Mouse (Mus musculus) megakaryocyte, embryonic 14.5 days (primary cell): ENCODE measurements at regions not wholly inside any gene's neighbourhood (a gene's known extent, or its start where the extent isn't known, plus 50 kb on each side); places are given as distances from the start of the nearest gene placed in this dataset.

Experiments used
- H3K27me3 ChIP-seq: replicated peaks from 2 replicates; pipeline ENCODE3; 2012; ENCODE audit warnings: inconsistent platforms
- H3K36me3 ChIP-seq: replicated peaks from 2 replicates; pipeline ENCODE3; 2012; ENCODE audit warnings: low read length, inconsistent platforms, mixed read lengths
- H3K4me1 ChIP-seq: 2 replicates; pipeline ENCODE4 v1.6.1; 2012; ENCODE audit warnings: inconsistent platforms
- H3K4me3 ChIP-seq: replicated peaks from 2 replicates; pipeline ENCODE3; 2012; ENCODE audit warnings: moderate library complexity, mild to moderate bottlenecking, inconsistent platforms
- H3K9me3 ChIP-seq: 2 replicates; pipeline ENCODE4 v1.6.1; 2012; ENCODE audit warnings: inconsistent platforms
- FLI1 ChIP-seq: IDR thresholded peaks from 2 replicates; pipeline ENCODE4 v1.6.1; 2012; ENCODE audit warnings: low read length, inconsistent platforms, mixed read lengths
- GATA1 ChIP-seq: IDR thresholded peaks from 3 replicates; pipeline ENCODE4 v1.6.1; 2012; ENCODE audit warnings: mixed read lengths, low read length, inconsistent platforms, borderline replicate concordance

GRCm38 (mm10) chr14:58444496-58444895 is 374.1 kb downstream of the Fgf9 start:
- Histone ChIP-seq H3K36me3 (no peaks in the 10 kb centered on the region), H3K9me3 (peaks cover 9% of the 10 kb centered on the region; the same call in 1 of the 2 replicates), H3K4me3 (no peak overlapping the region), H3K27me3 (no peaks in the 10 kb centered on the region), H3K4me1 (no peaks in the 10 kb centered on the region)
- TF ChIP-seq FLI1 (no peak), GATA1 (no peak)

- no peak for TF ChIP-seq FLI1
- no peak for TF ChIP-seq GATA1
- no peaks in the 10 kb centered on the region for H3K4me1 ChIP-seq
- H3K9me3 ChIP-seq: peaks cover 9% of the 10 kb centered on the region; the same call in 1 of the 2 replicates
- no peak overlapping the region for H3K4me3 ChIP-seq
- no peaks in the 10 kb centered on the region for H3K36me3 ChIP-seq
- H3K27me3 ChIP-seq: no peaks in the 10 kb centered on the region
Observed at GRCm38 (mm10) chr14:58442501-58442900, 372.2 kb downstream of the Fgf9 start.

GRCm38 (mm10) chr14:58439963-58440362 is 369.6 kb downstream of the Fgf9 start:
- H3K27me3 ChIP-seq: no peaks in the 10 kb centered on the region
- H3K9me3 ChIP-seq: peaks cover 18% of the 10 kb centered on the region; the same call in 1 of the 2 replicates
- H3K36me3 ChIP-seq: no peaks in the 10 kb centered on the region
- TF ChIP-seq FLI1 (no peak), GATA1 (no peak)
- no peaks in the 10 kb centered on the region for H3K4me1 ChIP-seq
- H3K4me3 ChIP-seq: no peak overlapping the region

- no peak overlapping the region for H3K4me3 ChIP-seq
- peaks cover 16% of the 10 kb centered on the region; the same call in 1 of the 2 replicates for H3K9me3 ChIP-seq
- H3K36me3 ChIP-seq: no peaks in the 10 kb centered on the region
- no peaks in the 10 kb centered on the region for H3K27me3 ChIP-seq
- H3K4me1 ChIP-seq: no peaks in the 10 kb centered on the region
- no peak for TF ChIP-seq FLI1
- no peak for TF ChIP-seq GATA1
Observed at GRCm38 (mm10) chr14:58436096-58436495, 365.7 kb downstream of the Fgf9 start.

GRCm38 (mm10) chr14:58426472-58426871 is 356.1 kb downstream of the Fgf9 start:
- no peak overlapping the region for H3K4me3 ChIP-seq
- no peaks in the 10 kb centered on the region for H3K36me3 ChIP-seq
- TF ChIP-seq GATA1 (no peak), FLI1 (no peak)
- H3K4me1 ChIP-seq: no peaks in the 10 kb centered on the region
- peaks cover 12% of the 10 kb centered on the region for H3K9me3 ChIP-seq
- H3K27me3 ChIP-seq: no peaks in the 10 kb centered on the region

- Histone ChIP-seq H3K9me3 (peaks cover 12% of the 10 kb centered on the region), H3K36me3 (no peaks in the 10 kb centered on the region), H3K27me3 (no peaks in the 10 kb centered on the region), H3K4me1 (no peaks in the 10 kb centered on the region), H3K4me3 (no peak overlapping the region)
- TF ChIP-seq GATA1 (no peak), FLI1 (no peak)
Observed at GRCm38 (mm10) chr14:58421904-58422303, 351.6 kb downstream of the Fgf9 start.

GRCm38 (mm10) chr14:58417545-58417944 is 347.2 kb downstream of the Fgf9 start:
- H3K9me3 ChIP-seq: no peaks in the 10 kb centered on the region
- no peak overlapping the region for H3K4me3 ChIP-seq
- no peaks in the 10 kb centered on the region for H3K27me3 ChIP-seq
- TF ChIP-seq GATA1: no peak
- TF ChIP-seq FLI1: no peak
- no peaks in the 10 kb centered on the region for H3K36me3 ChIP-seq
- H3K4me1 ChIP-seq: no peaks in the 10 kb centered on the region

- Histone ChIP-seq H3K9me3 (peaks cover 48% of the 10 kb centered on the region), H3K27me3 (no peaks in the 10 kb centered on the region), H3K36me3 (no peaks in the 10 kb centered on the region), H3K4me3 (no peak overlapping the region), H3K4me1 (no peaks in the 10 kb centered on the region)
- TF ChIP-seq GATA1 (no peak), FLI1 (no peak)
Observed at GRCm38 (mm10) chr14:58392055-58392726, 321.8 kb downstream of the Fgf9 start.

GRCm38 (mm10) chr14:58390741-58391140 is 320.4 kb downstream of the Fgf9 start:
- no peaks in the 10 kb centered on the region for H3K27me3 ChIP-seq

GRCm38 (mm10) chr14:58387348-58388000 is 317.1 kb downstream of the Fgf9 start:
- Histone ChIP-seq H3K27me3 (no peaks in the 10 kb centered on the region), H3K4me3 (no peak overlapping the region), H3K4me1 (no peaks in the 10 kb centered on the region), H3K36me3 (no peaks in the 10 kb centered on the region), H3K9me3 (peaks cover 32% of the 10 kb centered on the region)
- TF ChIP-seq GATA1: no peak
- TF ChIP-seq FLI1: no peak

More at GRCm38 (mm10) chr14:58390741-58391140, 320.4 kb downstream of the Fgf9 start:
- peaks cover 48% of the 10 kb centered on the region for H3K9me3 ChIP-seq
- H3K36me3 ChIP-seq: no peaks in the 10 kb centered on the region
- no peak overlapping the region for H3K4me3 ChIP-seq
- TF ChIP-seq FLI1: no peak
- no peaks in the 10 kb centered on the region for H3K4me1 ChIP-seq
